Mouse (Mus musculus) ovary, adult 2 months (tissue): ENCODE results near the gene Pdgfc. TPM values are rescaled to one million over a fixed set of nuclear protein-coding genes. Genes with fewer than 3 reads are reported as not detected.

Experiments used
- polyA plus RNA-seq: library from polyadenylated mRNA; depleted of rRNA; stranded (reverse); fragments of >200 nt; gene quantifications from 2 replicates; pipeline ENCODE4 v1.2.3, GENCODE M21; 2012; rRNA removed

Gene Pdgfc
- 13.1 and 15.7 TPM in 2 replicates for polyA plus RNA-seq

GRCm38 (mm10) chr3:81036151-81036553 lies at the start of gene Pdgfc:
Pdgfc (plus strand) TSS chr3:81036416.

Other genes with a start within 250 kb of the Pdgfc start
- gene Gria2, start 233.6 kb upstream of the Pdgfc start, polyA plus RNA-seq: 0.25 and 0.28 TPM in 2 replicates
- gene Glrb, start 122.8 kb upstream of the Pdgfc start, polyA plus RNA-seq: 1.3 and 1.7 TPM in 2 replicates